Mouse (Mus musculus) brain, embryonic 14.5 days (tissue): ENCODE data around the gene Sv2c.

ENCODE experiments used
- CTCF ChIP-seq: fragments of 200-500 bp; IDR thresholded peaks from 2 replicates; pipeline ENCODE4 v1.5.1; 2012; ENCODE audit warnings: inconsistent platforms, mild to moderate bottlenecking, moderate library complexity, borderline replicate concordance; ENCODE audit not compliant: insufficient read depth, insufficient read length; ENCODE audit errors: extremely low read depth
- POLR2A ChIP-seq: fragments of 200-500 bp; IDR thresholded peaks from 2 replicates; pipeline ENCODE4 v1.6.1; 2012; ENCODE audit warnings: mild to moderate bottlenecking, inconsistent platforms, borderline replicate concordance; ENCODE audit not compliant: poor library complexity, insufficient read depth, insufficient read length, severe bottlenecking; ENCODE audit errors: extremely low read depth

- TF ChIP-seq CTCF (no peak), POLR2A (no peak)
Measured at GRCm38 (mm10) chr13:95949356-95949755, 183.0 kb downstream of the Sv2c start.
